Mouse (Mus musculus): ENCODE measurements at regions not wholly inside any gene's neighbourhood (a gene's known extent, or its start where the extent isn't known, plus 50 kb on each side); places are given as distances from the start of the nearest gene placed in this dataset.
A peak's percentile ranks its signal among the peaks of the same experiment; 100 is the strongest.

DNA sequence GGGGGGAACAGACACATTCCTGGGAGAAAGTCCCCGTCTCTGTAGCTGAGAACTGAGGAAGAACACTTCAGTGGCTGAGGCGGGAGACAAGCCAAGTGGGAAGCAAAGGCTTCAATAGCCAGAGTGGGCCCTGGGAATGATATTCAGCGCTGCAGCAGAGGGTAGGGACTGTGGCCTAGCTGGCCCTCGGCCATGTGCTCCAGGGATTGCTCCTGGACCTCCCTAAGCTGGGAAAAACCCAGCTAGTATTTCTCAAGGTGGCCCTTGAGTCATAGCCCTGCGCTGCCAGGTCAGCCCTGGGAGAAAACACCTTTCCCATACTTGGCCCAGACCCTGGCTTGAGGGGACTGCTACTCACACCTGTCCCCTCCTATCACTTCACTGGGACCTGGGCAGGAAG is 77.2 kb upstream of the Tle3 start:
- ChIA-PET POLR2A (no interaction called here), CTCF (interaction anchor here (0.8 kb wide), 1 partner anchor 428 kb away, joined by 3 read pairs; no protein-coding TSS in a partner anchor)
- no peaks in the 10 kb centered on the region for H3K27me3 ChIP-seq
- TF ChIP-seq CTCF (IDR thresholded peaks at IDR 0.05), result no peak
- no peak for DNase-seq (ENCODE audit: low read depth, low spot score)
- ATAC-seq, result no peak
- in situ Hi-C loops (cut with MboI; ENCODE audit: low pct_unique_long_range_greater_than_20kb), result no loop called here

GRCm38 (mm10) chr9:61296311-61296947 is 75.7 kb upstream of the Tle3 start:
- DNase-seq (ENCODE audit: low read depth, low spot score) (no peak), ATAC-seq (no peak)
- in situ Hi-C loops (cut with MboI; ENCODE audit: low pct_unique_long_range_greater_than_20kb), result no loop called here
- no peaks in the 10 kb centered on the region for H3K27me3 ChIP-seq
- TF ChIP-seq CTCF (IDR thresholded peaks at IDR 0.05), result no peak
- ChIA-PET POLR2A (no interaction called here), CTCF (no interaction called here)

- ATAC-seq (no peak), DNase-seq (ENCODE audit: low read depth, low spot score) (no peak)
- POLR2A ChIA-PET, result no interaction called here
- CTCF ChIA-PET, result no interaction called here
- in situ Hi-C loops (cut with MboI; ENCODE audit: low pct_unique_long_range_greater_than_20kb), result no loop called here
- TF ChIP-seq CTCF (IDR thresholded peaks at IDR 0.05), result no peak
- no peaks in the 10 kb centered on the region for H3K27me3 ChIP-seq
These were observed 74.8 kb upstream of the Tle3 start for GRCm38 (mm10) chr9:61297385-61297784.

GRCm38 (mm10) chr9:61299873-61300560 is 72.1 kb upstream of the Tle3 start:
- in situ Hi-C loops (cut with MboI; ENCODE audit: low pct_unique_long_range_greater_than_20kb), result loop anchor here (10.0 kb wide), 1 partner anchor 65 kb away; no protein-coding TSS in a partner anchor
- CTCF ChIA-PET, result interaction anchor here (1.5 kb wide), 1 partner anchor 9 kb away, joined by 4 read pairs; no protein-coding TSS in a partner anchor
- no peak for TF ChIP-seq CTCF (IDR thresholded peaks at IDR 0.05)
- ATAC-seq (no peak), DNase-seq (ENCODE audit: low read depth, low spot score) (no peak)
- H3K27me3 ChIP-seq, result no peaks in the 10 kb centered on the region
- POLR2A ChIA-PET, result no interaction called here

DNA sequence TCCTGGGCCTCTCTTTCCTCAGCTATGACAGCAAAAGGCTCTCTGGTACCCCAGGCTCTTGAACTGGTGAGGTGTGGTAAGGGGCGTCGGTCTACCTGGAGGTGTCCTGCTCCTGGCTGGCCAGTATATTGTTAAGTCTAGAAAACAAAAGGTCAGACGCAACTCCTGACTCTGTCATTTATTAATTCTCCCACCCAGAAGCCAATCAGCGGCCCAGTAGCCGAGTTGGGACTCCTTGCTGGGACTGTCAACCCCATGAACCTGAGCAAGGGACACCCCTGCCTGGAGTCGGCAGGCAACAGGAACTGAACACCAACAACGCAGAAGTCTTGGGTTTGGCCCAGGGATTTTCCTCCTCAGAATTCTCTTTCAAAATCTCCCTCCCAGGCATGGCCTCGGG is 71.1 kb upstream of the Tle3 start:
- TF ChIP-seq CTCF (IDR thresholded peaks at IDR 0.05), result no peak
- DNase-seq (ENCODE audit: low read depth, low spot score), result no peak
- ChIA-PET CTCF (interaction anchor here (1.5 kb wide), 1 partner anchor 10 kb away, joined by 4 read pairs; no protein-coding TSS in a partner anchor), POLR2A (no interaction called here)
- H3K27me3 ChIP-seq, result no peaks in the 10 kb centered on the region
- ATAC-seq, result no peak
- in situ Hi-C loops (cut with MboI; ENCODE audit: low pct_unique_long_range_greater_than_20kb), result loop anchor here (10.0 kb wide), 1 partner anchor 64 kb away; no protein-coding TSS in a partner anchor

- ChIA-PET CTCF (no interaction called here), POLR2A (no interaction called here)
- ATAC-seq, result no peak
- in situ Hi-C loops (cut with MboI; ENCODE audit: low pct_unique_long_range_greater_than_20kb), result loop anchor here (10.0 kb wide), 1 partner anchor 62 kb away; no protein-coding TSS in a partner anchor
- DNase-seq (ENCODE audit: low read depth, low spot score), result no peak
- H3K27me3 ChIP-seq, result no peaks in the 10 kb centered on the region
- TF ChIP-seq CTCF (IDR thresholded peaks at IDR 0.05), result no peak
These were observed 69.4 kb upstream of the Tle3 start for GRCm38 (mm10) chr9:61302724-61303123.

DNA sequence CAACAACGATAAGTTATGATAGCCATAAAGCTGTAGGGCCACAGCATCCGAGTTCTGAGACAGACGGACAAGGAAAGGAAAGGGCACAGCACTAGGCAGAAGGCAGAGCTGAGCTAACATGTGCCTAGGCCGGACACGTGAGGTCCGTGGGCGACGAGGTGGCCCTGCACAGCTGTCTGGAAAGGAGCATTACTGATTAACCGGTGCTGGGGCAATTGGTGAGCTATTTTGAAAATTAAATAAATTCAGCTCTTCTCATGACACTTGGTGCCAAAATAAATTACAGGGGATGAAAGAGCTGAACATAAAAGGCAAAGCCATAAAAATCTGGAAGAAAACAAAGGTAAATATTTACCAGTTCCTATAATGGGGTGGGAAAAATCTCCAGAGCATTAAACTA is 65.9 kb upstream of the Tle3 start:
- CTCF ChIA-PET, result interaction anchor here (0.8 to 1.1 kb wide), 2 partner anchors 17 to 106 kb away, joined by 3 read pairs; no protein-coding TSS in a partner anchor
- ATAC-seq, result peak; percentile 39
- in situ Hi-C loops (cut with MboI; ENCODE audit: low pct_unique_long_range_greater_than_20kb), result loop anchor here (5.0 to 10.0 kb wide), 2 partner anchors 58 to 289 kb away; no protein-coding TSS in a partner anchor
- peak; percentile 93 for DNase-seq (ENCODE audit: low read depth, low spot score)
- POLR2A ChIA-PET, result interaction anchor here (1.1 kb wide), 1 partner anchor 98 kb away, joined by 4 read pairs; no protein-coding TSS in a partner anchor
- no peak for TF ChIP-seq CTCF (IDR thresholded peaks at IDR 0.05)
- H3K27me3 ChIP-seq, result no peaks in the 10 kb centered on the region

GRCm38 (mm10) chr9:61309096-61309495 is 63.1 kb upstream of the Tle3 start:
- ChIA-PET POLR2A (no interaction called here), CTCF (interaction anchor here (0.9 kb wide), 1 partner anchor 13 kb away, joined by 3 read pairs; no protein-coding TSS in a partner anchor)
- DNase-seq (ENCODE audit: low read depth, low spot score) (no peak), ATAC-seq (no peak)
- in situ Hi-C loops (cut with MboI; ENCODE audit: low pct_unique_long_range_greater_than_20kb), result loop anchor here (5.0 to 10.0 kb wide), 2 partner anchors 56 to 292 kb away; no protein-coding TSS in a partner anchor
- no peak for TF ChIP-seq CTCF (IDR thresholded peaks at IDR 0.05)
- no peaks in the 10 kb centered on the region for H3K27me3 ChIP-seq

- CTCF ChIA-PET, result interaction anchor here (0.9 to 1.1 kb wide), 2 partner anchors 9 to 12 kb away, joined by 3 read pairs; no protein-coding TSS in a partner anchor
- POLR2A ChIA-PET, result no interaction called here
- no peaks in the 10 kb centered on the region for H3K27me3 ChIP-seq
- DNase-seq (ENCODE audit: low read depth, low spot score) (no peak), ATAC-seq (no peak)
- no peak for TF ChIP-seq CTCF (IDR thresholded peaks at IDR 0.05)
- in situ Hi-C loops (cut with MboI; ENCODE audit: low pct_unique_long_range_greater_than_20kb), result loop anchor here (5.0 to 10.0 kb wide), 2 partner anchors 55 to 293 kb away; no protein-coding TSS in a partner anchor
These were observed 62.2 kb upstream of the Tle3 start for GRCm38 (mm10) chr9:61309768-61310493.

DNA sequence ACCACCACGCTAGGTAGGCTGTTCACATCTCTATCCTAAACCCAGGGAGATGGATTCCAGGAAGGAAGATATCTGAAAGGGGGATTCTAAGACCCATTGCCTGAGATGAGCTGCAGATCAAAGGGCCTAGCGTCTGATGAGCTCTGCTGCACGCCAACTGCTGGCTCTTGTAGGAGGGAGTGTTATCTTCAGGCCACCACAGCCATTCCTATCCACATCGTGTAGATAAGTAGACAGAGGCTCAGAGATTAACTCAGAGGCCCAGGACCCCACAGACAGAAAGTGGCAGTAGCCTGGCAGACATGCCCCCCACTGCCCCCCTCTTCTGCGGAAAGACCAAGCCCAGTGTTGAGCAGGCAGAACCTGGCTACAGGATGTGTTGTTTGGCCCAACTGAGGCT is 61.6 kb upstream of the Tle3 start:
- no peak for DNase-seq (ENCODE audit: low read depth, low spot score)
- in situ Hi-C loops (cut with MboI; ENCODE audit: low pct_unique_long_range_greater_than_20kb), result no loop called here
- ChIA-PET POLR2A (no interaction called here), CTCF (interaction anchor here (1.1 kb wide), 1 partner anchor 8 kb away, joined by 3 read pairs; no protein-coding TSS in a partner anchor)
- no peaks in the 10 kb centered on the region for H3K27me3 ChIP-seq
- no peak for TF ChIP-seq CTCF (IDR thresholded peaks at IDR 0.05)
- no peak for ATAC-seq

All from Patski (cell line).